Mouse (Mus musculus) urinary bladder, postnatal 4 days (tissue): Measurements from ENCODE around the gene Otub1.

ENCODE experiments used
- DNase-seq, 2 experiments: peaks; one replicate each; pipeline ENCODE4 v3.0.0; 2021 to 2022; ENCODE audit warnings: low spot score in 2 of 2

Gene Otub1

GRCm38 (mm10) chr19:7177804-7178511, 28.2 kb downstream of the Otub1 start:
- no peak for DNase-seq

GRCm38 (mm10) chr19:7176041-7176696, 29.9 kb downstream of the Otub1 start:
- DNase-seq: no peak

DNA sequence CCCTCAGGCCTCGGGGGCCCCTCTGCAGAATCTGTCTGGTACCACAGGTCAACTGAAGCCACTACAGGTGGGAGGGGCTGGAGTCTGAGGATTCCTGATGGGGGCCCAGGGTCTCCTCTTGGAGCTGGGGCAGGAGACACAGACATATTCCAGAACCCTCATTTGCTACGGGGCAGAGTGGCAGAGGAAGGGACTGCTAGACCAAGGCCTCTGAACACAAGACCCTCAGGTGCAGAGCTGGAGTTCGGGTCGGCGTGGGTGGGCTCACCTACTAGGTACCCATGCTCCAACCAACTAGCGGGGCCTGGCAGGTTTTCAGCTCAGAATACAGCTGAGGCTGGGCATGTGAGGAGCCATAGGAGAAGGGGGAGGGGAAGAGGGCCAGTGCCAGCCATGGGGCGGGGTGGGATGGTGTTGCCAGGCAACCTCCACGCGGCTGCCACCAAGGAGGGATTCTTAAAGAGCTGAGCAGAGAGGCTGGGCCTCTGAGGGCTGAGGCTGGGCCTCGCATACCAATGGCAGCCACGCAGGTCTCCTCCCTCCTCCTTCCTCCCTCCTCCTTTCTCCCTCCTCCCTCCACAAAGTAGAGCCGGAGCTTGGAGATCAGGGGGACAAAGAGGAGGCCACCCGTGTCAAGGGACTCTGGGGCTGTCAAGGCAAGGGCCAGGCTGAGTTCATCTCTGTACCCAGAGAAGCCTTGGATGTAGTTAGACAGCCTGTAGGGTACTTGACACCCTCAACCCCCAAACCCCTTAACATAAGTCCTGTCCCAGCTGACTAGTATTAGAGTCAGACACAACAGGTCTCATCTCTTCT, 33.9 kb downstream of the Otub1 start:
- no peak for DNase-seq

- DNase-seq: no peak
Observed at GRCm38 (mm10) chr19:7171447-7171846, 34.7 kb downstream of the Otub1 start.

- DNase-seq: no peak
Observed at GRCm38 (mm10) chr19:7170916-7171315, 35.2 kb downstream of the Otub1 start.

GRCm38 (mm10) chr19:7168423-7168822, 37.7 kb downstream of the Otub1 start:
- DNase-seq: no peak

- DNase-seq: no peak
Observed at GRCm38 (mm10) chr19:7166767-7167166, 39.3 kb downstream of the Otub1 start.

- no peak for DNase-seq
Observed at GRCm38 (mm10) chr19:7166200-7166711, 39.9 kb downstream of the Otub1 start.

GRCm38 (mm10) chr19:7165509-7166199, 40.5 kb downstream of the Otub1 start:
- no peak for DNase-seq

DNA sequence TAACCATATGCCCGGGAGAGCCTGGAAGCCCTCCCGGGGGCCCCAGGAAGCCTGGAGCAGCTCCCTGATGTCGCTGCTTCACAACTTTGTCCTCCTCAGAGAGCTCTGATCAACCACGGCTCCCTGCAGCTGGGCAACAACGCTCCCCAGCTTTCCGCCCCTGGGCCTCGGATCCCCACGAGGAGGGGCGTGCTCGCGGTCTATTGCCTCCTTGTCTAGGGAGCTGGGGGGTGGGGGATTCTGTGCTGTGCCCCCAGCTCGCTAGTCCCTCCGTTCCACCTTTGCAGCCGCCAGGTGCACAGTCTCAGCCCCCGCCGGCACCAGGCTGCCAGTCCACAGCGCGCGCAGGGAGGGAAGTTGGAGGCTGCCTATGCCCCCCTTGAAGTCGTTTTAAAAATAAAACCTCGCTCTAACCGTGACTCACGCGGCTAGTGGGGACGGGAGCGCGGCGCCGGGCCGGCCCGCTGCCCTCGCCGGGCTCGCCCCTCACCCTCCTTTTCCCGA, 41.2 kb downstream of the Otub1 start:
- DNase-seq: no peak

- no peak for DNase-seq
Observed at GRCm38 (mm10) chr19:7164238-7164637, 41.9 kb downstream of the Otub1 start.

DNA sequence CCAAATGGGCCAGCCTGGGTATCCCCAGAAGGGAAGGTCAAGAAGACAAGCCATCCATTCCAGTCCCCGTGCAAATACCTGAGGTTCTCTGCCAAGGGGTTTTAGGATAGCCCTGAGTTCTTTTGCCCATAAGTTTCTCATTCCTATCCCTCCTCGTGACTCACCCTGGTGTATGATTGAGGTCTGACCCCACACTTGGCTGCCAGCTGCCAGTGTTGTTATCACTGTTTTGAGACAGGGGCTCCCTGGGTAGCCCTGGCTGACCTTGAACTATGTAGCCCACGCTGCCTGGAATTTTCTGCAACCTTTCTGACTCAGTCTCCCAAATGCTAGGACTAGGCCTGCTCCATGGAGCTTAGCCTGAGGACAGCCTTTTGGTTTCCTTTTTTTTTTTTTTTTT, 45.1 kb downstream of the Otub1 start:
- no peak for DNase-seq

DNA sequence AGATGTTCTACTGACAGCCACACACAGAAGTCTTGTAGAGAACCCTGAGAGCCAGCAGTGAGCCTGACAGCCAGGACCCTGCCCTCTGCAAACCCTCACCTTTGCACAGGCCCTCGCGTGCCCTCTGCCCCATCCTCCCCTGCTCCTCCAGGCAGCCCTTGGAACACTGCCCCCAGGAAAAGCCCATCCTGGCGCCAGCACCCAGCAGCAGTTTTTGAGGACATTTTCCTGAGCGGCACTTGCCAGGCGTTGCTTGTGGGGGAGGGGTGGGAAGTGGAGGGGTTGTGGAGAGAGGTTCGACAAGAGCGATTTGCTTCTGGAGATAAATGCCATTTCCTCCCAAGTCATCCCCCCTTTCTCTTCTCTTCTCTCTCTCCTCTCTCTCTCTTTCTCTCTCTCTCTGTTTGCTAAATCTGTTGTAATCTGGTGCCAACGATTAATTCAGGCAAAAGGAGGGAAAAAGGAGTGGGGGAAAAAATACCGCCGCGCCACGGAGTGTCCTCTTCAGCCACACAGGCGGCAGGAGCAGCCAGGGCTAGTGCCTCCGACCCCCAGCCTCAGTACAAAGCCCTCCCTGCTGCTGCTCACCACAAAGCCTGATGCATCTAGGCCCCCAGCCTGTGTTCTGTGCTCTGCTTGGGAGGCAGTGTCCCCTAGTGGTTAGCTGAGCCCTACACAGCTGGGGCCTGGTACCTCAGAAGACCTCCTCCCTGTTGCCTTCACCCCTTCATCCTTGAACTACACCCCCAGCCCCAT, 45.8 kb downstream of the Otub1 start:
- DNase-seq: peak in 1 of 2 experiments; percentile 46

DNA sequence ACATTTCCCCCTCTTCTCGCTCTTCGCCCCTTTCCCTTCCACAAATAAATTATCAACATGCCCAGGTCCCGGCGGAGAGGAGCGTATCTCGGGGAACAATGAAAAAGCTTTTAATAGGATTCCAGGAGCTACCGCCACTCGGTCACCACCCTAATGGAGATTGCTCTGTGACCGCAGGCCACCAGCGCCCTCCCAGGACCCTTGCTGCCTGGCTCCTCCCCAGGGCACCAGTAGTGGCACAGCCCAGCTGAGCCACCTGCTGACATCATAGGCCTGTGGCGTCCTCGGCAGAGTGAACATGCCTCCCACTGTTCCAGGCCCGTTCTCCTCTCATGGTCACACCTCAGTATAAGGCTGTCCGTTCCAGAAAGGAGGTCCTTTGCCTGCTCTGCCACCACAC, 48.4 kb downstream of the Otub1 start:
- DNase-seq: no peak

- DNase-seq: no peak
Observed at GRCm38 (mm10) chr19:7155196-7155595, 50.9 kb downstream of the Otub1 start.

- DNase-seq: no peak
Observed at GRCm38 (mm10) chr19:7153232-7153631, 52.9 kb downstream of the Otub1 start.

DNA sequence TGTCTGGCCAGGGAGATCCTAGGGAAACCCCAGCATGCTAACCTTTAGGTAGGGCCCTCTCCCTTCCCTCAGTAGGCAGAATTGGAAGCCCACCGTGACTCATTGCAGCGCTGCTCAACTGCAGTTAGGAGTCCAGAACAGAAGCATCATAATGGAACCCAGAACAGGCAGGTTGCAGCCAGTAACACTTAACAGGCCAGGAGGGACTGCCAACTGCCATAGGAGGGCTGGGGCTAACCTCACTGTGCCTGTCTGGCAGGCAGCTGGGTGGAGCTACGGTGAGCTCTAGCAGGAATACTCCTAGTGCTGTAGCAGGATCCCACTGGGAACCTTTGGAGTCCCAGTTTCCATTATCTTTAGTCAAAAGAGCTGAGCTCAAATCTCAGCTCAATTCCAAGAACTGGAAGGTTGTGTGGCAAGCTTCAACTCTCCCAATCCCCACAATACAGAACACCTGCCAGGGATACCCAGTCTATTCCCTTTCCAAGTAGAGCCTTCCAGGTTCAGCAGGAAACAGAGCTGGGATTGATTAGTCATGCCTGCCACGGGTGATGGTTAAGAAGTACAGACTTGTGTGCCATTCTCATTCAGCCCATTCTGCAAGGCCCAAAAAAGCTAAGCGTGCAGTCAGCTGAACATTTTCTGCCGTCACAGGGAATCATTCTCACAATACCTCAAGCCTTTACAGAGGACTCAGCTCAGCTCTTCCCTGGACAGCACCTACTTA, 54.0 kb downstream of the Otub1 start:
- no peak for DNase-seq

GRCm38 (mm10) chr19:7151300-7151926, 54.7 kb downstream of the Otub1 start:
- no peak for DNase-seq

GRCm38 (mm10) chr19:7149158-7149685, 56.9 kb downstream of the Otub1 start:
- DNase-seq: no peak
